Mouse (Mus musculus): ENCODE data around the gene Def8. TPM values are rescaled to one million over a fixed set of nuclear protein-coding genes. Genes with fewer than 3 reads are reported as not detected.

Gene Def8
- total RNA-seq, 2 experiments from 2014 or later: 57.2 to 65.2 TPM

Other genes with a start within 250 kb of the Def8 start
- 10 to 100 TPM in 1 of 2 experiments, 1 to 10 TPM in 1; 9.6 to 29.0 TPM for gene Dpep1, start 237.3 kb upstream of the Def8 start, total RNA-seq (2021)
- gene Chmp1a, start 210.8 kb upstream of the Def8 start, total RNA-seq (2021): 10 to 100 TPM; 64.2 to 82.9 TPM
- gene Spata33, start 210.7 kb upstream of the Def8 start, total RNA-seq (2021): 10 to 100 TPM; 42.9 to 48.5 TPM
- 10 to 100 TPM; 26.4 to 27.9 TPM for gene Cdk10, start 198.7 kb upstream of the Def8 start, total RNA-seq (2021)
- gene Spata2l, start 187.3 kb upstream of the Def8 start, total RNA-seq (2021): 1 to 10 TPM; 6.4 to 6.8 TPM
- gene Zfp276, start 169.3 kb upstream of the Def8 start, total RNA-seq (2021): 10 to 100 TPM; 10.7 to 12.1 TPM
- gene Vps9d1, start 169.2 kb upstream of the Def8 start, total RNA-seq (2021): 10 to 100 TPM; 22.9 to 27.0 TPM
- gene Fanca, start 105.0 kb upstream of the Def8 start, total RNA-seq (2021): 1 to 10 TPM; 6.5 to 7.4 TPM
- gene Spire2, start 90.8 kb upstream of the Def8 start, total RNA-seq (2021): under 1 TPM; 0.26 to 0.32 TPM
- 100 to 1,000 TPM; 161 to 167 TPM for gene Tcf25, start 49.8 kb upstream of the Def8 start, total RNA-seq (2021)
- gene Mc1r, start 16.4 kb upstream of the Def8 start, total RNA-seq (2021): not detected
- gene Tubb3, start 12.1 kb upstream of the Def8 start, total RNA-seq (2021): under 1 TPM; 0.55 to 0.98 TPM
- 10 to 100 TPM; 62.7 to 66.3 TPM for gene Afg3l1, start 54.4 kb downstream of the Def8 start, total RNA-seq (2021)
- not detected for gene Dbndd1, start 91.9 kb downstream of the Def8 start, total RNA-seq (2021)
- gene Gas8, start 95.3 kb downstream of the Def8 start, total RNA-seq (2021): 1 to 10 TPM; 6.1 to 7.1 TPM
- 10 to 100 TPM; 11.2 to 13.1 TPM for gene Rhou, start 230.4 kb downstream of the Def8 start, total RNA-seq (2021)